Comparison of ENCODE assay signal across 32 mouse cellular contexts in genomic region chr11:84255879-84256278, GRCm38 (mm10).
"Had no signal": no experiment of that assay in that cellular context is flagged by ENCODE, and none has a peak within 500 bp of the region (broad histone marks: within the 10 kb centered on the region; RNA-seq: fewer than 3 reads in every experiment).

No protein-coding gene starts in this region.

- H3K9ac ChIP-seq: limb, embryonic 12.5 days; limb, embryonic 13.5 days; limb, embryonic 15.5 days; liver, embryonic 12.5 days; liver, embryonic 13.5 days; liver, embryonic 14.5 days; liver, embryonic 15.5 days; liver, postnatal 0 days; lung, embryonic 14.5 days; lung, embryonic 15.5 days; midbrain, embryonic 12.5 days; midbrain, embryonic 13.5 days; midbrain, embryonic 15.5 days; neural tube, embryonic 12.5 days had no signal

- H3K4me3 ChIP-seq: limb, embryonic 10.5 days; limb, embryonic 12.5 days; limb, embryonic 13.5 days; limb, embryonic 15.5 days; liver, embryonic 12.5 days; liver, embryonic 13.5 days; liver, embryonic 15.5 days; lung, embryonic 15.5 days; megakaryocyte, embryonic 14.5 days; midbrain, embryonic 10.5 days; midbrain, embryonic 12.5 days; midbrain, embryonic 13.5 days; midbrain, embryonic 15.5 days; myocyte; neural tube, embryonic 12.5 days had no signal

- H3K27me3 ChIP-seq: limb, embryonic 12.5 days; limb, embryonic 13.5 days; limb, embryonic 15.5 days; liver, embryonic 12.5 days; liver, embryonic 13.5 days; liver, embryonic 15.5 days; lung, embryonic 15.5 days; megakaryocyte, embryonic 14.5 days; midbrain, embryonic 12.5 days; midbrain, embryonic 13.5 days; midbrain, embryonic 15.5 days; neural tube, embryonic 12.5 days had no signal

- H3K27ac ChIP-seq: limb, embryonic 10.5 days; limb, embryonic 12.5 days; limb, embryonic 13.5 days; limb, embryonic 15.5 days; liver, embryonic 12.5 days; liver, embryonic 13.5 days; liver, embryonic 14.5 days; liver, embryonic 15.5 days; lung, embryonic 15.5 days; macrophage; midbrain, embryonic 10.5 days; midbrain, embryonic 12.5 days; midbrain, embryonic 13.5 days; midbrain, embryonic 15.5 days; neural tube, embryonic 12.5 days had no signal

- ATAC-seq: liver, embryonic 12.5 days; liver, postnatal 0 days; lung, postnatal 0 days; midbrain, embryonic 13.5 days; midbrain, embryonic 15.5 days; midbrain, embryonic 16.5 days had no signal

- H3K4me1 ChIP-seq: limb, embryonic 10.5 days; limb, embryonic 12.5 days; limb, embryonic 13.5 days; limb, embryonic 15.5 days; lung, embryonic 15.5 days; midbrain, embryonic 10.5 days; midbrain, embryonic 12.5 days; midbrain, embryonic 13.5 days; midbrain, embryonic 15.5 days; neural tube, embryonic 12.5 days had no signal

- DNase-seq: left cerebral cortex, postnatal 4 days; liver; liver, embryonic 13.5 days; liver, postnatal 0 days; lung, adult 18-20 months; lung, adult 2 months; lung, embryonic 14.5 days; lung, postnatal 10 days; lung, postnatal 14 days; lung, postnatal 36 days; lung, postnatal 4 days; midbrain, embryonic 14.5 days had no signal

- H3K4me2 ChIP-seq: limb, embryonic 12.5 days; limb, embryonic 13.5 days; limb, embryonic 15.5 days; liver, embryonic 11.5 days; liver, embryonic 12.5 days; liver, embryonic 13.5 days; liver, embryonic 15.5 days; lung, embryonic 14.5 days; lung, embryonic 15.5 days; midbrain, embryonic 11.5 days; midbrain, embryonic 12.5 days; midbrain, embryonic 13.5 days; midbrain, embryonic 15.5 days; neural tube, embryonic 12.5 days had no signal

- H3K9me3 ChIP-seq: limb, embryonic 10.5 days; limb, embryonic 12.5 days; limb, embryonic 13.5 days; limb, embryonic 15.5 days; liver, embryonic 12.5 days; liver, embryonic 13.5 days; liver, embryonic 15.5 days; lung, embryonic 15.5 days; megakaryocyte, embryonic 14.5 days; midbrain, embryonic 10.5 days; midbrain, embryonic 12.5 days; midbrain, embryonic 13.5 days; midbrain, embryonic 15.5 days; neural tube, embryonic 12.5 days had no signal
